Mouse (Mus musculus): ENCODE data around the gene Bzw1. TPM values are rescaled to one million over a fixed set of nuclear protein-coding genes. Genes with fewer than 3 reads are reported as not detected.

Bzw1 gene
- total RNA-seq, 2 experiments from 2014 or later = 108 to 111 TPM

GRCm38 (mm10) chr1:58409553-58410197 lies 17.0 kb downstream of the Bzw1 start:
- H3K4me3 ChIP-seq = no peak overlapping the region
- TF ChIP-seq CTCF (conservative IDR thresholded peaks at IDR 0.05) = no peak
- no peak for DNase-seq (ENCODE audit: low spot score in 2 of 2)
- no peak overlapping the region for H3K27ac ChIP-seq

- Histone ChIP-seq H3K4me3 (no peak overlapping the region), H3K27ac (no peak overlapping the region)
- no peak for DNase-seq (ENCODE audit: low spot score in 2 of 2)
- TF ChIP-seq CTCF (conservative IDR thresholded peaks at IDR 0.05) = no peak
Observed at GRCm38 (mm10) chr1:58410198-58410588, 17.5 kb downstream of the Bzw1 start.

- DNase-seq (ENCODE audit: low spot score in 2 of 2) = no peak
- no peak for TF ChIP-seq CTCF (conservative IDR thresholded peaks at IDR 0.05)
- Histone ChIP-seq H3K27ac (no peak overlapping the region), H3K4me3 (no peak overlapping the region)
Observed at GRCm38 (mm10) chr1:58410776-58411175, 18.1 kb downstream of the Bzw1 start.

DNA sequence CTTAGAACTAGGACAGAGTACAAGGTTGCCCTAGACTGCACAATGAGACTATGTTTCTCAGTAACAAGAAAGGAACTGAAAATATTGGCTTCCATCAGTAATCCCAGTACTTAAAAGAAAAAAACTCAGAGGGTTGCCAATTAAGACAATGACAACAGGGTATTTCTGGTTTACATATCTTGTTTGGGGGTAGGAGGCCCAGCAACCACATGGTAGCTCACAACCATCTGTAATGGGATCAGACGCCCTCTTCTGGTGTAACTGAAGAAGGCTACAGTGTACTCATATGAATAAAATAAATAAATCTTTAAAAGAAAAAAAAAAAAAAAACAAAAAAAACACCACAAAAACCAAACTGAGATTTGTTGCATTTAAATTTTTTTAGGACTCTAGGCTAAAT lies 22.7 kb downstream of the Bzw1 start:
- DNase-seq (ENCODE audit: low spot score in 2 of 2) = no peak
- TF ChIP-seq CTCF (conservative IDR thresholded peaks at IDR 0.05) = peak; percentile 73

GRCm38 (mm10) chr1:58416048-58416447 lies 23.4 kb downstream of the Bzw1 start:
- Histone ChIP-seq H3K27ac (no peak overlapping the region), H3K4me3 (no peak overlapping the region; the same call in 1 of the 2 replicates)
- no peak for DNase-seq (ENCODE audit: low spot score in 2 of 2)
- no peak for TF ChIP-seq CTCF (conservative IDR thresholded peaks at IDR 0.05)

More for the DNA sequence above, 22.7 kb downstream of the Bzw1 start:
- no peak overlapping the region for H3K4me3 ChIP-seq
- H3K27ac ChIP-seq = no peak overlapping the region

GRCm38 (mm10) chr1:58420032-58420431 lies 27.3 kb downstream of the Bzw1 start:
- TF ChIP-seq CTCF (conservative IDR thresholded peaks at IDR 0.05) = no peak
- H3K4me3 ChIP-seq = peak overlapping the region; percentile 34

DNA sequence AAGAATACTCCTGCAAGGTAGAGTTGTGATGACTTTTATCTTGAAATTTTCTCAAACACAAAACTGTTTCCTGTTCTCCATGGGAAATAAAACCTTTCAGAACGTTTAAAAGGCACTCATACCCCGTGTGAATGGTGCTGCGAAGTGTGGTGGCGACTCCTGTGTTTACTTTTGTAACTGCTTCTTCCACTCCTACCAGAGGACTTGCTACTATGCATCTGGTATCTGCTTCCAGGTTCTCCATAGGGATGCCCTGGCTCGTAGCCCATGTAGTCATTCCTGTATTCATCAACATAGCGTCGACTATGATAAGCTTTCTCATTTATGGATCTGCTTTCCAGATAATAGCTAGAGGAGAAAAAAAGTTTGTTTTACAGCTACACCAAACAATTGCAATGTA lies 28.3 kb downstream of the Bzw1 start:
- Histone ChIP-seq H3K27ac (no peak overlapping the region), H3K4me3 (peak overlapping the region; percentile 34)
- no peak for DNase-seq (ENCODE audit: low spot score in 2 of 2)
- TF ChIP-seq CTCF (conservative IDR thresholded peaks at IDR 0.05) = peak; percentile 46

More at GRCm38 (mm10) chr1:58420032-58420431, 27.3 kb downstream of the Bzw1 start:
- DNase-seq (ENCODE audit: low spot score in 2 of 2) = no peak
- H3K27ac ChIP-seq = no peak overlapping the region

DNA sequence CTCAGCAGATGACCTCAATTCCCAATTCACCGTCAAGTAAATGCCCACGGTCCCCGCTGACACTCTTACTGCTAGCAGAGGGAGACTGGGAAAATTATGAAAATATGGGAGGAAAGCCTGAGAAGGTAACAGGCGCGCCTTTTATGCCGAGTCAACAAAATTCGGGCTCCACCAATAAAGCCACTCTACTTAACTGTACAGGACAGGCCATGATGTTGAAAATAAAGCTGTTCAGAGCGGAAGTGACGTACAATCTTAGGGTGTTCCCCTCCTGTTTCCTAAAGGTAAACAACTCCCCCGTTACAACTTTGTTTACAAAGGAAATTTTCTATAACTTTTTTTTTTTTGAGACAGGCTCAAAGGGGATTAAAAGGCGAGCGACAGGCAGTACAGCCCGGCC lies 30.2 kb downstream of the Bzw1 start:
- Histone ChIP-seq H3K27ac (peak overlapping the region; percentile 99), H3K4me3 (peak overlapping the region; percentile 99)
- TF ChIP-seq CTCF (conservative IDR thresholded peaks at IDR 0.05) = no peak
- peak in 1 of 2 experiments; percentile 32 for DNase-seq (ENCODE audit: low spot score in 2 of 2)

GRCm38 (mm10) chr1:58423371-58424248 lies 30.9 kb downstream of the Bzw1 start, which contains the start of gene Clk1:
Gene Clk1 (minus strand): TSS chr1:58424066.
- TF ChIP-seq CTCF (conservative IDR thresholded peaks at IDR 0.05) = no peak
- peak within 1 kb of the TSS; percentile 99 for H3K4me3 ChIP-seq
- DNase-seq (ENCODE audit: low spot score in 2 of 2) = peak; percentile 95 to 97
- H3K27ac ChIP-seq = peak within 1 kb of the TSS; percentile 99

DNA sequence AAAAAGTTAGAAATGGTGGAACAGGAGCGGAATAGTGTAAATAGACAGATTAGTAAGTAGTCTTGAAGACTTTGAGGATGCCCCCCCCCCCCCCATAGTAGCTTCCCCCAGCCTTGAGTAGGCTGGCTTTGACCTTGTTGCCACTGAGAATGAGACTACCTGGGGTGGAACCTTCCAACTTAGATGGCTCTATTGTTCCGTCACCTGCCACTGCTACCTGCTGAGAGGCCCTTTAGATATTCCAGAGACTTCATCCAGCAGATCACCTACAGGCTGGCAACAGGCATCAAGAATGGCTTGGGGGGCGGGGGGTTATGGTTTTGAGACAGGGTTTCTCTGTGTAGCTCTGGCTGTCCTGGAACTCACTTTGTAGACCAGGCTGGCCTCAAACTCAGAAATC lies 31.9 kb downstream of the Bzw1 start:
- Histone ChIP-seq H3K27ac (no peak overlapping the region), H3K4me3 (no peak overlapping the region)
- DNase-seq (ENCODE audit: low spot score in 2 of 2) = no peak
- TF ChIP-seq CTCF (conservative IDR thresholded peaks at IDR 0.05) = no peak

DNA sequence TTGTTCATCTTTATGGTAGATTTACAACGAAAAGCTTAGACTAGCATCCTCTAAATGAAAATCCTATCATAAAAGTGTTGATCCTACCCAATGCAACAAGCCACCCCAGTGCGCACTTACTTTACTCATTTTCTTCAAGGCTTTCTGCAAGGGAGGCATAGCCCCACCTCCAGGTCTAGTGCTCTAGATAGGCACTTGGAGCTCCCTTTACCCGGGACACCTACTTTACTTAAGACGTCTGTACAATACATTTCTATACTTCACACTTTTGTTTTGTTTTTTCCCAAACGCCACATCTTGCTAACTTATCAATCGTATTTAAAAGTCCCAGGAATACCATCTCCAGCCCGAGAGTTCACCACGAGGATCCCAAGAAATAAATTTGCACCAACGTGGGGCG lies 52.0 kb downstream of the Bzw1 start:
- H3K4me3 ChIP-seq = peak overlapping the region; percentile 83
- no peak for TF ChIP-seq CTCF (conservative IDR thresholded peaks at IDR 0.05)
- no peak for DNase-seq (ENCODE audit: low spot score in 2 of 2)
- peak overlapping the region; percentile 94 for H3K27ac ChIP-seq

GRCm38 (mm10) chr1:58445143-58445722 lies 52.5 kb downstream of the Bzw1 start, which contains the start of the genes Nif3l1 and Ppil3:
Gene Nif3l1 (plus strand): TSS chr1:58445151.
Gene Ppil3 (minus strand): TSS chr1:58445486.
- H3K27ac ChIP-seq = peak within 1 kb of the TSS; percentile 94
- peak; percentile 86 to 93 for DNase-seq (ENCODE audit: low spot score in 2 of 2)
- TF ChIP-seq CTCF (conservative IDR thresholded peaks at IDR 0.05) = peak; percentile 51
- H3K4me3 ChIP-seq = peak within 1 kb of the TSS; percentile 83

DNA sequence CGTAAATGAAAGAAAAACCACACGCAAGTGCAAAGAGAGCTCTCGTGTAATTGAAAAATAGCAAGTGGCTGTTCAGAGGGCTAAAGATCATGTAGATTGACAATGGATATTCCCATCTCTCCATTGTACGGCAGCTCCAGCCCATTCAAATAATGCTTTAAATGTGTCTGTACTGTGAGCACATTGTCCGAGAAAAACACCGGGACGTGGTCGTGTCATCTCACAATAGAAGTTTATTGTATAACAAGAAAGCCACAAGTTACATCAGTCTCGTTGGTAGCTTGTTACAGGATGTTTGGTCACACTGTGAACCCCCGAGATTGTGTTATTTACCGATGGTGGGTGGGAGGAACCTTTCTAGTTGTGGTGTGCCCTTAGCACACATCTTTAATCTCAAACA lies 53.2 kb downstream of the Bzw1 start:
- Histone ChIP-seq H3K4me3 (peak overlapping the region; percentile 83), H3K27ac (peak overlapping the region; percentile 94)
- DNase-seq (ENCODE audit: low spot score in 2 of 2) = no peak
- no peak for TF ChIP-seq CTCF (conservative IDR thresholded peaks at IDR 0.05)

All from layer of hippocampus, adult 2 months (tissue).